Mouse (Mus musculus) midbrain, embryonic 13.5 days (tissue): Measurements from ENCODE around the gene Ythdf2. TPM values are rescaled to one million over a fixed set of nuclear protein-coding genes. Genes with fewer than 3 reads are reported as not detected.

Experiments used
- ATAC-seq: fragments of 200-750 bp; cut with Nextera tagmentation; 2 replicates; pipeline ENCODE4 v1.8.0; 2017; ENCODE audit warnings: mild to moderate bottlenecking, moderate TSS enrichment, moderate library complexity
- H3K27ac ChIP-seq: fragments of 300-500 bp; sonication (generic); 2 replicates; pipeline ENCODE4 v1.5.1; 2015; ENCODE audit warnings: inconsistent platforms, mild to moderate bottlenecking, moderate library complexity
- H3K27me3 ChIP-seq: fragments of 300-500 bp; sonication (generic); 2 replicates; pipeline ENCODE4 v1.6.1; 2015; ENCODE audit warnings: mild to moderate bottlenecking, inconsistent platforms
- H3K36me3 ChIP-seq: fragments of 300-500 bp; sonication (generic); 2 replicates; pipeline ENCODE4 v1.6.1; 2015; ENCODE audit warnings: mild to moderate bottlenecking, inconsistent platforms
- H3K4me1 ChIP-seq: fragments of 300-500 bp; sonication (generic); replicated peaks from 2 replicates; pipeline ENCODE4 v1.6.1; 2015; ENCODE audit warnings: inconsistent platforms
- H3K4me2 ChIP-seq: fragments of 300-500 bp; sonication (generic); replicated peaks from 2 replicates; pipeline ENCODE4 v1.6.1; 2015; ENCODE audit warnings: moderate library complexity, mild to moderate bottlenecking, inconsistent platforms
- H3K4me3 ChIP-seq: fragments of 300-500 bp; sonication (generic); replicated peaks from 2 replicates; pipeline ENCODE4 v1.5.1; 2015; ENCODE audit warnings: mild to moderate bottlenecking, inconsistent platforms
- H3K9ac ChIP-seq: fragments of 300-500 bp; sonication (generic); replicated peaks from 2 replicates; pipeline ENCODE4 v1.6.1; 2015; ENCODE audit warnings: mild to moderate bottlenecking, inconsistent platforms
- H3K9me3 ChIP-seq: fragments of 300-500 bp; sonication (generic); 2 replicates; pipeline ENCODE4 v1.6.1; 2016; ENCODE audit warnings: mild to moderate bottlenecking, inconsistent platforms
- WGBS: fragments of 180-500 bp; shearing (Covaris S2); methylation state at CpG from one replicate; pipeline ENCODE4 v1.1.7; 2015; 5-methylcytosine and 5-hydroxymethylcytosine counted together
- polyA plus RNA-seq: library from polyadenylated mRNA; unstranded; fragments of >200 nt; fragmentation: Nextera tagmentation; extraction: Ambion mirVana; gene quantifications from 2 replicates; pipeline ENCODE4 v1.2.1, GENCODE M21; 2015

Gene Ythdf2
- polyA plus RNA-seq, 1 experiment from 2014 or later, result 146 TPM

DNA sequence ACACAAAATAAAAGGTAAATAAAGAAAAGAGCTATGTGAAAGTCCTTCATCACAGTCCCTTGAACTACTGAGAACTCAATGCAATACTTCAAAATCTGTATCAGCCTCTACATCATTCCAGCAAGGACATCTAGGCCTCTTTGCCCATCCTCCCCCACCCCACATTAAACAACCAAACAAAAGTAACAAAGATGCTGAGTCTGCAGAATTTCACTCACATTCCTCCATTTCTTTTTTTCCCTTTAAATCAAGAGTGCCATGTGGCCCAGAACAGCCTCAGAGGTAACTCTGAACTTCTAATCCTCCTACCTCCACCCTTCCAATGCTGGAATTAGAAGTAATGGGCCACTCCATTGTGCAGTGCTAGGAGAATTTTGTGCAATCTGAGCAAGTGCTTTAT lies 13.3 kb downstream of the Ythdf2 start:
- H3K36me3 ChIP-seq, result peaks cover 41% of the 10 kb centered on the region
- no peak overlapping the region for H3K4me2 ChIP-seq
- H3K9ac ChIP-seq, result no peak overlapping the region
- peaks cover 55% of the 10 kb centered on the region for H3K4me1 ChIP-seq
- no peak overlapping the region for H3K4me3 ChIP-seq
- no peak for ATAC-seq
- H3K27ac ChIP-seq, result no peak overlapping the region
- H3K9me3 ChIP-seq, result no peaks in the 10 kb centered on the region
- no peaks in the 10 kb centered on the region for H3K27me3 ChIP-seq

DNA sequence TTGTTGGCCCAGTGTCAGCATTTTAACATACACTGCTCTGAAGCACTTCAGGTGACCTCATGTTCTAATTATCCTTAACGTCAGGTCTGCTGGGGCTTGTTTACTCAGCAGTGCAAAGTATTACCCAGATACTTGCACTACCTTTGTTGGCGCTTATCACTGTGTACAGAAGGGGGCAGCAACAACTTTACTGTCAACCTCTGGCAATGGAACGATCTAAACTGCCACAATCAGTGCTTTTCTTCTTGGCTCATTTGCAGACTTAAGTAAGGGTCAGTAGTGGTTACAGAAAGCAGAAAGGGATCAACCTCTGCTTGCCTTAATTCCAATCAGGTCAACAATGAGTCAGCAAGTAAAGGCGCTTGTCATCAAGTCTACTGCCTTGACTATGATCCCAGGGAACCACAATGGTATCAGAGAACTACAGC lies 13.8 kb downstream of the Ythdf2 start:
- WGBS, result 67% methylated on average over 4 of the region's 4 CpGs
- Histone ChIP-seq H3K9ac (no peak overlapping the region), H3K27ac (no peak overlapping the region), H3K36me3 (peaks cover 36% of the 10 kb centered on the region), H3K27me3 (no peaks in the 10 kb centered on the region), H3K4me2 (no peak overlapping the region), H3K4me1 (peaks cover 52% of the 10 kb centered on the region), H3K9me3 (no peaks in the 10 kb centered on the region), H3K4me3 (no peak overlapping the region)
- ATAC-seq, result no peak

DNA sequence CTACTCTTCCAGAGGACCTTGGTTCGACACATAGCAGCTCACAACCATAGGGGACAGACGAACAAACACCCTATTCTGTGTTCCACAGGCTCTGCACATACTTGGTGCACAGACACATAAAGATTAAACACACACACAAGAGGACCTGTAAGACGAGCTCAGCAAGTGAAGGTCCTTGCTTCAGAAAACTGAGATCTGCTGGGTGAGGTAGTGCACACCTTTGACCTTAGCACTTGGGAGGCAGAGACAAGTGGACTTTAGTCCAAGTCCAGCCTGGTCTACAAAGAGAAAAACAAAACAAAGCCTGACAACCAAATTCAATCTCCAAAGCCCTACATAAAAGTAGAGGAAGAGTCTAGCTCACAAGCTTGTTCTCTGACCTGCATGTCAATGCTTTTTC lies 17.1 kb downstream of the Ythdf2 start:
- WGBS, result 90% methylated on average over 3 of the region's 3 CpGs
- Histone ChIP-seq H3K27me3 (no peaks in the 10 kb centered on the region), H3K36me3 (peaks cover 23% of the 10 kb centered on the region), H3K9ac (no peak overlapping the region), H3K9me3 (no peaks in the 10 kb centered on the region), H3K4me3 (no peak overlapping the region), H3K4me2 (no peak overlapping the region), H3K27ac (no peak overlapping the region), H3K4me1 (peaks cover 24% of the 10 kb centered on the region)
- no peak for ATAC-seq

DNA sequence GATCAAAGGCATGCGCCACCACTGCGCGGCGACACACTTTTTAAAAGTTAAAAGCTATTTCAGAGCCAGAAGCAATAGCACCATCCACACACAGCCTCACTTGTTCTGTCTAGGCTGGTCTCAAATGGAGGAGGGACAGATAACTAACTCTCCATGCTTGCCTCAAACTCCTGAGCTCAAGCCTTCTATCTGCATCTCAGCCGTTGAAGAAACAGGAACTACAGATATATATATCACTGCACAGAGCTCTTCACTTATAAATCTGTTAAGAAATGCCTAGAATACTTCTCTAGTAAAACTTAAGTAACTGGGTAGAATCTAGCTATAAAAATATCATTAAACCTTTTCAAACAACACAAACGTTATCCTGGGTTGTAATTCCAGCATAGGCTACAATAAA lies 17.7 kb downstream of the Ythdf2 start:
- Histone ChIP-seq H3K4me3 (no peak overlapping the region), H3K4me2 (no peak overlapping the region), H3K27ac (no peak overlapping the region), H3K36me3 (peaks cover 18% of the 10 kb centered on the region), H3K4me1 (peaks cover 18% of the 10 kb centered on the region), H3K27me3 (no peaks in the 10 kb centered on the region), H3K9me3 (no peaks in the 10 kb centered on the region), H3K9ac (no peak overlapping the region)
- no peak for ATAC-seq
- 93% methylated on average over 6 of the region's 6 CpGs for WGBS

DNA sequence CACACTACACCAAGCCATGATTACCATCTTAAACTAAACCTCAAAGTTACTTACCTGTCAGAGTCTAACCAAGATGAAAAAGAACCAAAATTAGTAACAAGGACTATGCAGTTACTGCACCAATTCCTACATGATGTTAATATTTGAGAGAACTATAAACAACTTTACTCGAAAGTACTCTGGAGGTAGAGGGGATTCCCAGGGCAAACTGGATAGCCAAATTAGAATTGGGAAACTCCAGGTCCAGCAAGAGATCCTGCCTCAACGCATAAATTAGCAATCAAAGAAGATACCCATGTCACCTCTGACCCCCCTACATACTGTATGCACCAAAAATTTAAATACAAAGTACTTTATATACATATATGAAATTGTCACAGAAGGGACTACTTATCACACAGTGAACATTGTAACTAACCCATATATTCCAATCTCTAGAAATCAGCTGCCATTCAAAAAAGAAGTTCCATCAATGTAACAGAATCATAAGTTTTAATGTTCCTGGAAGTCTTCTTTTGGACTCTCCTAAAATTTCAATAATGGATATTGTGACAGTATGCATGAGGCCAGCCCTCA lies 24.2 kb downstream of the Ythdf2 start:
- no peaks in the 10 kb centered on the region for H3K4me1 ChIP-seq
- H3K4me3 ChIP-seq, result no peak overlapping the region
- H3K36me3 ChIP-seq, result peaks cover 42% of the 10 kb centered on the region
- WGBS, result 96% methylated on average over 2 of the region's 2 CpGs
- H3K27ac ChIP-seq, result no peak overlapping the region
- no peak for ATAC-seq
- H3K27me3 ChIP-seq, result no peaks in the 10 kb centered on the region
- no peak overlapping the region for H3K9ac ChIP-seq
- no peaks in the 10 kb centered on the region for H3K9me3 ChIP-seq
- no peak overlapping the region for H3K4me2 ChIP-seq

DNA sequence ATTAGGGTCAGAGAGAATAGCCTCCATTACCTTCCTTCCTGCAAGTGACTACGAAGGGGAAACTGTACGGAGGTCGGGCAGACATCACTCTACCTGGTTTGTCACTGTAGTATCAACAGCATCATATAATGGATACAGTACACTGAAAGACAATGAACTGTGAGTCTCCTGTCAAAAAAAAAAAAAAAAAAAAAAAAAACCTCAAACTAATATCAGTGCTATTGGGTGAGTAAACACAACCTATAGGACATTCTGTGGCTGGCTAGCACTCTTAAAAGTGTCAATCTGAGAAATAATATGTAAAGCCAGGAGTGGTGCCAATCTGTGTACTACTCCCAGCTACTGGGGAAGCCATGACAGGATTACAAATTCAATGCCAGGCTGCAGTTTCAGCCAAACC lies 28.9 kb downstream of the Ythdf2 start:
- WGBS, result 95% methylated on average over 3 of the region's 3 CpGs
- Histone ChIP-seq H3K4me3 (no peak overlapping the region), H3K36me3 (peaks cover 53% of the 10 kb centered on the region), H3K4me1 (no peaks in the 10 kb centered on the region), H3K27me3 (no peaks in the 10 kb centered on the region), H3K9me3 (no peaks in the 10 kb centered on the region), H3K4me2 (no peak overlapping the region), H3K9ac (no peak overlapping the region), H3K27ac (no peak overlapping the region)
- ATAC-seq, result no peak

DNA sequence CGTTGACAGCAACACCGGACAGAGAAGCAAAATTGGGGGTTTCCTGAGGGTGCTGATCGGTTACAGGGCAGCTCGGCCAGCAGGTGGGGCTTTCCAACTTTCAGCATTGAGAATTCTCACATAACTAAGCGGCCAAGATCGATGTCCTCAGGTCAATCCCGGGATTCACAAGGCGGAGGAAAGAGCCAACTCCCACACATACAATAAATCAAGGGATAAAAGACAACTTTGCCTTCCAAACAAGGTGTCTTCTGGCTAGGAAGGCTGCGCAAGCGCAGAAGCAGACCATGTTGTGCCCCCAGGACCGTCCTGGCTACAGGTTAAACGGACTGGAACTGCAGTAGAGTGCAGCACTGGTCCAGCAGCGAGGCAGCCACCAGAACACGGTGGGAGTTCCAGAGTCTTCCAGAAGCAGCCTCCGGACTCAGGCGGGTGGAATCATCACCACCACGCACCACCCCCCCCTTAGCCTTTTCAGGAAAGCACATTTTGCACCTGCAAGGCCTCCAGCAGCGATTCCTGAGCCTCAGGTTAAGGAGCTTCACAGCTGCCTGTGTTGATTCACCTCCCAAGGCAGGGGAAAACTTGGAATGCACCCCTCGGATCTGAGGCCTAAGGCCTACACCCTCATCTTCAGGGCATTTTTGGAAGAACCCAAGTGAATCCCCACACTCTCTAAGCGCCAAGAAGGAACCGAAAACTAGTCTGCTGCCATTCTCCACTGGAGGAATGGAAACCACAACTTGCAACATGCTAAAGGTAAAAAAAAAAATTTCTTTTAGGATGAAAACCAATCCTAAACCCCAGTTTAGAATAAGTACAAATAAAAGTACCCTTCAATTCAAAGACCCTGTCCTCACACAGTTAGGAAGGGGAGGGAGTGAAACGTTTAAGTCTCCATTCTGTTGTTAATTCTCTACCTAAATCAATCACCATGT lies 30.1 kb downstream of the Ythdf2 start:
- Histone ChIP-seq H3K4me1 (no peaks in the 10 kb centered on the region), H3K4me2 (no peak overlapping the region), H3K4me3 (no peak overlapping the region), H3K9me3 (no peaks in the 10 kb centered on the region), H3K27me3 (no peaks in the 10 kb centered on the region), H3K27ac (no peak overlapping the region), H3K36me3 (peaks cover 53% of the 10 kb centered on the region), H3K9ac (no peak overlapping the region)
- 69% methylated on average over 22 of the region's 22 CpGs for WGBS
- no peak for ATAC-seq

DNA sequence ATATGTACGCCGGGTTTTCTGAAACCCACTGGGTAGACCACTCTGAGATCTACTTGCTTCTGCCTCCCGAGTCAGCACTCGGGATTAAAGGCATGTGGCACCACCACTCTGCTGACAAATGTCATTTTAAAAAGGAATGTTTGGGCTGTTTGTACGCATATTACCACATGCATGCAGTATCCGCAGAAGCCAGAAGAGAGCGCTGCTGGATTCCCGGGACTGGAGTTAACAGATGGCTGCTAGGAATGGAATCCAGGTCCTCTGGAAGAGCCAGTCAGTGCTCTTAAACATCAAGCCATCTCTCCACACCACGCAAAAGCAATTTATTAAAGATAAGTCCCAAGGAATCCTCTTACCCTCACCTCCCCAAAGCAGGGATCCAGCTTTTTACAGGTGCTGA lies 31.4 kb downstream of the Ythdf2 start:
- no peak overlapping the region for H3K9ac ChIP-seq
- peaks cover 50% of the 10 kb centered on the region for H3K36me3 ChIP-seq
- H3K27ac ChIP-seq, result no peak overlapping the region
- no peak overlapping the region for H3K4me3 ChIP-seq
- no peaks in the 10 kb centered on the region for H3K4me1 ChIP-seq
- H3K9me3 ChIP-seq, result no peaks in the 10 kb centered on the region
- 73% methylated on average over 9 of the region's 9 CpGs for WGBS
- H3K4me2 ChIP-seq, result no peak overlapping the region
- no peaks in the 10 kb centered on the region for H3K27me3 ChIP-seq
- no peak for ATAC-seq

DNA sequence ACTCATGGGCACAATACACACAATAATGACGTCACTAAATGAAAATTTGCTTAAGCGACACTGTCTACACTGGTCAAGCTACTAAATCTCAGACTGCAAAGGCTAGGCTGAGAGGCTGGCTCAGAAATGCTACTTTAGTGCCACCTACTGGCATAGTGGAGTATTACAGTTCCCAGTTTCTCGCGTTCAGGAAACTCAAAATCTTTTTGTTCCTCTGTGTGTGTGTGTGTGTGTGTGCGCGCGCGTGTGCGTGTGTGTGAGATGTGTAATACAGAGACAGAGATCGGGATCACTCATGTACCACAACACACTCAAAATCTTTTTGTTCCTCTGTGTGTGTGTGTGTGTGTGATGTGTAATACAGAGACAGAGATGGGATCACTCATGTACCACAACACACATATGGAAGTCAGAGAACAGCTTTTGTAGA lies 33.5 kb downstream of the Ythdf2 start:
- H3K9ac ChIP-seq, result no peak overlapping the region
- no peak overlapping the region for H3K4me3 ChIP-seq
- peak; percentile 90 for ATAC-seq
- no peaks in the 10 kb centered on the region for H3K9me3 ChIP-seq
- 7% methylated on average over 10 of the region's 10 CpGs for WGBS
- peaks cover 32% of the 10 kb centered on the region for H3K36me3 ChIP-seq
- no peak overlapping the region for H3K4me2 ChIP-seq
- no peak overlapping the region for H3K27ac ChIP-seq
- no peaks in the 10 kb centered on the region for H3K27me3 ChIP-seq
- H3K4me1 ChIP-seq, result no peaks in the 10 kb centered on the region

DNA sequence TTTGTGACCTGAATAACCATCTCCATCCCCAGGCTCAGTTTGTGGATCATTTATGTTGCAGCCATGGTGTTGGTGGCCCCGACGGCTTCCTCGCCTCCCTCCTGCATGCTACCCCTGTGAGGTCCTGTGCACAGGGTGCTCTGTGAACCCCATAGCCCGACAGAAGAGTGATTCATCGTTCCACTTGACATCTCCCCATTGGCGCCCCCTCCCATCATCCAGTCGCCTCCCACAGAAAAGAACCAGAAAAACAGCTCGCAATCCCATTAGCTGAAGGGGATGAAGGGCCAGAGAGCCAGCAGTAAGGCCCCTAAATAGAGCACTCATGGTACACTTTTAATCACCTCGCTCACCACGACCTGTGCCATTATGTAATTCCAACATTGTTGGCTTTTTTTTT lies 35.6 kb downstream of the Ythdf2 start:
- Histone ChIP-seq H3K27me3 (no peaks in the 10 kb centered on the region), H3K9ac (no peak overlapping the region), H3K36me3 (peaks cover 13% of the 10 kb centered on the region; the same call in 1 of the 2 replicates), H3K9me3 (no peaks in the 10 kb centered on the region), H3K4me1 (0 out of 2 replicates have a peak, but pooled peaks cover 6% of the 10 kb centered on the region), H3K4me2 (no peak overlapping the region), H3K4me3 (no peak overlapping the region), H3K27ac (no peak overlapping the region)
- WGBS, result 56% methylated on average over 10 of the region's 10 CpGs
- ATAC-seq, result no peak

DNA sequence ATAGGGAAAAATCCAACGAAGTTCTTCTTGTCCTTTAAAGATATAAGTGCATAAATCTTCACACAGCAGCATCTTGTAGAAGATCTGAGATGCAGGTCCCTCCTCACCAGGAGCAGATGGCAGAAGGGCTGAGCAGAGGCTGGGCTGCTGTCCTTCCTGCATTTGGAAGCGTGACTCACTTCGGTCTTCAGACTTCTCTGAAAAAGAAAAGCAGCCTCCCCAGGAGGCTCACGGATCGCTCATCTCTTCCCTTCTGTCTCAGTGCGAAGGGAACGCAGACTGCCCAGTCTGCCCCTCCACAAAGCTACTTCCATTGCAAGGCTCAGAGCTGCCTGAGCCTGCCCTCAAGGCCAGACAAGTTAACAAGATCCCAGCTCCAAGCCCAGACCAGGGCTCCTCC lies 41.2 kb downstream of the Ythdf2 start:
- 25% methylated on average over 7 of the region's 7 CpGs for WGBS
- ATAC-seq, result no peak
- Histone ChIP-seq H3K9me3 (no peaks in the 10 kb centered on the region), H3K4me1 (peaks cover 14% of the 10 kb centered on the region; the same call in 1 of the 2 replicates), H3K4me2 (no peak overlapping the region), H3K4me3 (no peak overlapping the region), H3K9ac (no peak overlapping the region), H3K27ac (no peak overlapping the region), H3K36me3 (no peaks in the 10 kb centered on the region), H3K27me3 (no peaks in the 10 kb centered on the region)

DNA sequence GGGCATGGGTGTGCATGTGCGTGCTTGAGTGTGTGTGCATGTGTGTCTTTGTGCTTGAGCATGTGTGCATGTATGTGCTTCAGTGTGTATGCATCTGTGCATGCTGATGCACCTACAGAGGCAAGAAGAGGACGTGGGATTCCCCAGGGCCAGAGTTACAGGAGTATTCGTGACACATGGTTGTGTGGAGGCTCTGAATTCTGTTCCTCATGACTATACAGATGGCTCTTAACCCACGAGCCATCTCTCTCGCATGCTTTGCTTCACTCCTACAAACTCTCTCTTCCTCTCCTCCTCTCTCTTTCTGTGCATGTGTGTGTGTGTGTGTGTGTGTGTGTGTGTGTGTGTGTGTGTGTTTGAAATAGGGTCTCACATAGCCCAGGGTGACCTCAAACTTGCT lies 42.3 kb downstream of the Ythdf2 start:
- Histone ChIP-seq H3K4me1 (peaks cover 18% of the 10 kb centered on the region; the same call in 1 of the 2 replicates), H3K4me2 (no peak overlapping the region), H3K27me3 (no peaks in the 10 kb centered on the region), H3K9ac (no peak overlapping the region), H3K27ac (no peak overlapping the region), H3K36me3 (no peaks in the 10 kb centered on the region), H3K9me3 (no peaks in the 10 kb centered on the region), H3K4me3 (no peak overlapping the region)
- ATAC-seq, result no peak
- 83% methylated on average over 5 of the region's 5 CpGs for WGBS
